Mouse (Mus musculus) G1E (cell line): ENCODE measurements around the gene Armc9.

ENCODE experiments used
- CTCF ChIP-seq: IDR thresholded peaks from 2 replicates; pipeline ENCODE4 v1.5.1; 2012; ENCODE audit warnings: low read depth, low read length, inconsistent platforms, mixed read lengths
- GATA1 ChIP-seq: IDR thresholded peaks from 2 replicates; pipeline ENCODE4 v1.6.1; 2012; ENCODE audit warnings: borderline replicate concordance, low read length, inconsistent platforms, mixed read lengths
- POLR2AphosphoS5 ChIP-seq: IDR thresholded peaks from 2 replicates; pipeline ENCODE4 v1.6.1; 2012; ENCODE audit warnings: low read depth, low read length, inconsistent platforms; ENCODE audit not compliant: insufficient replicate concordance

GRCm38 (mm10) chr1:86284101-86284500, 129.5 kb downstream of the Armc9 start:
- TF ChIP-seq CTCF, result no peak
- no peak for TF ChIP-seq GATA1
- no peak for TF ChIP-seq POLR2AphosphoS5
